Mouse (Mus musculus) heart, embryonic 15.5 days (tissue): ENCODE data around the gene Gmds. TPM values are rescaled to one million over a fixed set of nuclear protein-coding genes. Genes with fewer than 3 reads are reported as not detected.
A peak's percentile ranks its signal among the peaks of the same experiment; 100 is the strongest.

Experiments
- ATAC-seq: fragments of 200-750 bp; cut with Nextera tagmentation; replicated peaks from 2 replicates; pipeline ENCODE4 v1.8.0; 2017; ENCODE audit warnings: low read depth, moderate TSS enrichment; ENCODE audit not compliant: insufficient number of reproducible peaks, insufficient read depth, low FRiP score
- H3K27ac ChIP-seq: fragments of 300-500 bp; sonication (generic); 2 replicates; pipeline ENCODE4 v1.5.1; 2015; ENCODE audit warnings: mild to moderate bottlenecking, inconsistent platforms
- H3K27me3 ChIP-seq: fragments of 300-500 bp; sonication (generic); 2 replicates; pipeline ENCODE4 v1.6.1; 2015; ENCODE audit warnings: inconsistent platforms
- H3K36me3 ChIP-seq: fragments of 300-500 bp; sonication (generic); 2 replicates; pipeline ENCODE4 v1.6.1; 2015; ENCODE audit warnings: mild to moderate bottlenecking, inconsistent platforms
- H3K4me1 ChIP-seq: fragments of 300-500 bp; sonication (generic); replicated peaks from 2 replicates; pipeline ENCODE4 v1.6.1; 2015; ENCODE audit warnings: inconsistent platforms
- H3K4me2 ChIP-seq: fragments of 300-500 bp; sonication (generic); 2 replicates; pipeline ENCODE4 v1.6.1; 2015; ENCODE audit warnings: inconsistent platforms, mild to moderate bottlenecking, moderate library complexity
- H3K4me3 ChIP-seq: fragments of 300-500 bp; sonication (generic); 2 replicates; pipeline ENCODE4 v1.5.1; 2015; ENCODE audit warnings: mild to moderate bottlenecking, inconsistent platforms
- H3K9ac ChIP-seq: fragments of 300-500 bp; sonication (generic); 2 replicates; pipeline ENCODE4 v1.6.1; 2015; ENCODE audit warnings: mild to moderate bottlenecking, inconsistent platforms
- H3K9me3 ChIP-seq: fragments of 300-500 bp; sonication (generic); replicated peaks from 2 replicates; pipeline ENCODE4 v1.6.1; 2016; ENCODE audit warnings: inconsistent platforms
- WGBS: fragments of 180-500 bp; shearing (Covaris S2); methylation state at CpG from one replicate; pipeline ENCODE4 v1.1.7; 2015; ENCODE audit warnings: mixed read lengths; 5-methylcytosine and 5-hydroxymethylcytosine counted together
- polyA plus RNA-seq: library from polyadenylated mRNA; unstranded; fragments of >200 nt; fragmentation: Nextera tagmentation; extraction: Ambion mirVana; gene quantifications from 2 replicates; pipeline ENCODE4 v1.2.1, GENCODE M21; 2015

Gmds gene
- polyA plus RNA-seq, 1 experiment from 2014 or later, result 19.4 TPM

DNA sequence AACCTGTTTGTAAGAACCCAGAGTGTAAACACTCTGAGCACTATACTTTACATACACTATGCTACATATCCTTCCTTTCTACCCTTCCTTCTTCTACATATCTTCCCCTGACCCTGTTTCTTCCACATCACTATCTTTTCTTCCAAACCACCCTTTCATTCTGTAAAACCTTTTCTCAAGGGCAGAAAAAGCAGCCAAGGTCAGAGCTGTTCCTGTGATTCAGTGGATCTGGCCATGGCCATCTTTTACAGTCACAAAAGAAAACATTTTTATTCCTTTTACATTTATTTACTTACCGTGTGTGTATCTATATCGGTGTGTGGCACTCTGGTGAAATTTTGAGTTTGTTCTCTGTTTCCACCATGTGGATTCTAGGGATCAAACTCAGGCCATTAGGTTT, 418.8 kb downstream of the Gmds start:
- no peak overlapping the region for H3K4me2 ChIP-seq
- ATAC-seq, result no peak
- no peaks in the 10 kb centered on the region for H3K27me3 ChIP-seq
- 79% methylated on average over 2 of the region's 2 CpGs for WGBS
- no peaks in the 10 kb centered on the region for H3K36me3 ChIP-seq
- no peaks in the 10 kb centered on the region for H3K9me3 ChIP-seq
- H3K9ac ChIP-seq, result no peak overlapping the region
- H3K27ac ChIP-seq, result no peak overlapping the region
- no peak overlapping the region for H3K4me3 ChIP-seq
- H3K4me1 ChIP-seq, result peaks cover 8% of the 10 kb centered on the region

GRCm38 (mm10) chr13:31917387-31917786, 421.2 kb downstream of the Gmds start:
- Histone ChIP-seq H3K27me3 (no peaks in the 10 kb centered on the region), H3K9me3 (no peaks in the 10 kb centered on the region), H3K4me3 (no peak overlapping the region), H3K9ac (no peak overlapping the region), H3K4me1 (peaks cover 8% of the 10 kb centered on the region), H3K27ac (no peak overlapping the region), H3K36me3 (no peaks in the 10 kb centered on the region), H3K4me2 (no peak overlapping the region)
- ATAC-seq, result no peak
- 69% methylated on average over 5 of the region's 5 CpGs for WGBS

DNA sequence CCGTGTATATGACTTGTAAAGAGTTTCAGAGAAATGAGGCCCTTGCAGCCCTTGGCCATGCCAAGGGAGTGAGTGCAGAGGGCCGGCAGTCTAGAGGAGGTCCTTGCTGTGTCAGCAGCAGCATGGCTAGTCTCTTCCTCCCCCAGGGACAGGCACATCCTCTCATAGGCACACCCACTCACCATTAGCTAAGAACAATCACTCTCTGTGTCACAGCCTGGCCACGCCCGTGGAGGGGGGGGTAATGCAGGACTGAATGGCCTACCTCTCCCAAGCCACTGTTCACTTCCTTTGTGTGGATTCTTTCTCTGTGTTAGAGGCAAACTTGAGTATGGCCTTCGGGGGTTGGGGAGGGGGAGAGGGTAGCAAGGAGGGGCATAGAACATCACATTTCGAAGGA, 422.8 kb downstream of the Gmds start:
- peaks cover 11% of the 10 kb centered on the region for H3K4me1 ChIP-seq
- no peaks in the 10 kb centered on the region for H3K9me3 ChIP-seq
- ATAC-seq, result 0 out of 2 replicates have a peak, but pooled peaks have one; percentile 22
- H3K36me3 ChIP-seq, result no peaks in the 10 kb centered on the region
- no peak overlapping the region for H3K27ac ChIP-seq
- H3K4me2 ChIP-seq, result no peak overlapping the region
- 62% methylated on average over 6 of the region's 6 CpGs for WGBS
- H3K4me3 ChIP-seq, result no peak overlapping the region
- H3K27me3 ChIP-seq, result no peaks in the 10 kb centered on the region
- H3K9ac ChIP-seq, result no peak overlapping the region

- Histone ChIP-seq H3K9ac (no peak overlapping the region), H3K4me1 (peaks cover 11% of the 10 kb centered on the region), H3K9me3 (no peaks in the 10 kb centered on the region), H3K36me3 (no peaks in the 10 kb centered on the region), H3K27ac (no peak overlapping the region), H3K4me2 (no peak overlapping the region), H3K4me3 (no peak overlapping the region), H3K27me3 (no peaks in the 10 kb centered on the region)
- no peak for ATAC-seq
- WGBS, result 51% methylated on average over 4 of the region's 4 CpGs
Observed at GRCm38 (mm10) chr13:31914901-31915587, 423.5 kb downstream of the Gmds start.

DNA sequence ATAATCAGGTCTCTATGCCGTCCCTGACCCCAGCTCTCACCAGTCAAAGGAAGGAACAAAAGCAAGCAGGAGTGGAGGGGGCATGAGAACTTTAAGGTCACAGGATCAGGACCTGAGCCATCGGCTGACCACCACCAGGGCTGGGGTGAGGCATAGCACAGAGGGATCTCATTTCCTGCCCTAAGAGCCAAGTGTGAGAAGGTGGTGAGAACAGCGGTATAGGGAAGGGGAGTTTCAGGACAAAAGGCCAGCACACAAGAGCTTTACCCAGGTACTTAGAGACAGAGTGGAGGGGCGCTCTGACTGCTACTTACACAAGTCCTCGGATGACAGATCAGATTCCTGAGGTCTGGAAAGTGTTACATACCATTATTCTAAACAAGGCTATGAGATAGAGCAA, 426.6 kb downstream of the Gmds start:
- 22% methylated on average over 5 of the region's 5 CpGs for WGBS
- H3K36me3 ChIP-seq, result no peaks in the 10 kb centered on the region
- no peak overlapping the region for H3K4me3 ChIP-seq
- H3K27ac ChIP-seq, result no peak overlapping the region
- no peaks in the 10 kb centered on the region for H3K9me3 ChIP-seq
- no peaks in the 10 kb centered on the region for H3K27me3 ChIP-seq
- H3K4me1 ChIP-seq, result peaks cover 11% of the 10 kb centered on the region
- no peak overlapping the region for H3K9ac ChIP-seq
- H3K4me2 ChIP-seq, result no peak overlapping the region
- ATAC-seq, result no peak

GRCm38 (mm10) chr13:31911362-31911761, 427.2 kb downstream of the Gmds start:
- no peaks in the 10 kb centered on the region for H3K27me3 ChIP-seq
- no peak overlapping the region for H3K9ac ChIP-seq
- no peak overlapping the region for H3K4me3 ChIP-seq
- no peak for ATAC-seq
- H3K4me2 ChIP-seq, result no peak overlapping the region
- 47% methylated on average over 2 of the region's 2 CpGs for WGBS
- no peaks in the 10 kb centered on the region for H3K9me3 ChIP-seq
- H3K27ac ChIP-seq, result no peak overlapping the region
- no peaks in the 10 kb centered on the region for H3K36me3 ChIP-seq
- H3K4me1 ChIP-seq, result peaks cover 11% of the 10 kb centered on the region

- no peak overlapping the region for H3K9ac ChIP-seq
- H3K4me3 ChIP-seq, result no peak overlapping the region
- no peaks in the 10 kb centered on the region for H3K36me3 ChIP-seq
- H3K4me2 ChIP-seq, result no peak overlapping the region
- peaks cover 3% of the 10 kb centered on the region; the same call in 1 of the 2 replicates for H3K4me1 ChIP-seq
- ATAC-seq, result no peak
- no peaks in the 10 kb centered on the region for H3K27me3 ChIP-seq
- no peak overlapping the region for H3K27ac ChIP-seq
- WGBS, result 59% methylated on average over 3 of the region's 3 CpGs
- no peaks in the 10 kb centered on the region for H3K9me3 ChIP-seq
Observed at GRCm38 (mm10) chr13:31909031-31909430, 429.5 kb downstream of the Gmds start.

GRCm38 (mm10) chr13:31906514-31906913, 432.0 kb downstream of the Gmds start:
- Histone ChIP-seq H3K9me3 (no peaks in the 10 kb centered on the region), H3K9ac (no peak overlapping the region), H3K4me1 (no peaks in the 10 kb centered on the region), H3K27ac (no peak overlapping the region), H3K4me2 (no peak overlapping the region), H3K27me3 (no peaks in the 10 kb centered on the region), H3K36me3 (no peaks in the 10 kb centered on the region), H3K4me3 (no peak overlapping the region)
- ATAC-seq, result no peak
- 93% methylated on average over 1 of the region's 1 CpGs for WGBS

DNA sequence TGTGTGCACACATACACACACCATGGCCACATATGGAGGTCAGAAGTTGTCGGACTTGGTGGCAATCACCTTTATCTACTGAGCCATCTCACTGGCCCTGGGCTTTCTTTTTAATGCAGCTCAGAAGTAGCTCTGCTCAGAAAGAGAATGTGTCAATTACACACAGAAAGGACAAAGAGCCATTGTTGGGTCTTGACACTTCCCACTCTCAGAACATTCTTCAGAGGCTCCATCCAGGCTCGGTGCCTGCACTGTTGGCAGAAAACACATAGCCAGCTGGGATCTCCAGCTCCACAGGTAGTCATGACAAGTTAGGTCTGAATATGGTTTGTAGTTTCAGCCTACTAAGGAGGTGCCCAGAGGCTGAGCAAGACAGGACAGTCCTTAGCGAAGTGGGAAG, 438.3 kb downstream of the Gmds start:
- Histone ChIP-seq H3K27me3 (no peaks in the 10 kb centered on the region), H3K4me3 (no peak overlapping the region), H3K27ac (no peak overlapping the region), H3K9me3 (no peaks in the 10 kb centered on the region), H3K4me1 (no peaks in the 10 kb centered on the region), H3K9ac (no peak overlapping the region), H3K4me2 (no peak overlapping the region), H3K36me3 (no peaks in the 10 kb centered on the region)
- 75% methylated on average over 3 of the region's 3 CpGs for WGBS
- ATAC-seq, result no peak

GRCm38 (mm10) chr13:31899392-31899791, 439.1 kb downstream of the Gmds start:
- WGBS, result 80% methylated on average over 5 of the region's 5 CpGs
- no peak for ATAC-seq
- Histone ChIP-seq H3K9me3 (no peaks in the 10 kb centered on the region), H3K9ac (no peak overlapping the region), H3K4me3 (no peak overlapping the region), H3K36me3 (no peaks in the 10 kb centered on the region), H3K27me3 (no peaks in the 10 kb centered on the region), H3K4me2 (no peak overlapping the region), H3K27ac (no peak overlapping the region), H3K4me1 (no peaks in the 10 kb centered on the region)

- H3K4me1 ChIP-seq, result no peaks in the 10 kb centered on the region
- H3K9ac ChIP-seq, result no peak overlapping the region
- no peaks in the 10 kb centered on the region for H3K27me3 ChIP-seq
- H3K4me2 ChIP-seq, result no peak overlapping the region
- no peak for ATAC-seq
- H3K4me3 ChIP-seq, result no peak overlapping the region
- H3K9me3 ChIP-seq, result no peaks in the 10 kb centered on the region
- WGBS, result 76% methylated on average over 4 of the region's 4 CpGs
- H3K27ac ChIP-seq, result no peak overlapping the region
- H3K36me3 ChIP-seq, result no peaks in the 10 kb centered on the region
Observed at GRCm38 (mm10) chr13:31897493-31897892, 441.0 kb downstream of the Gmds start.

- H3K9ac ChIP-seq, result no peak overlapping the region
- H3K4me3 ChIP-seq, result no peak overlapping the region
- no peak for ATAC-seq
- WGBS, result 78% methylated on average over 3 of the region's 3 CpGs
- H3K27ac ChIP-seq, result no peak overlapping the region
- H3K36me3 ChIP-seq, result no peaks in the 10 kb centered on the region
- no peak overlapping the region for H3K4me2 ChIP-seq
- peaks cover 5% of the 10 kb centered on the region; the same call in 1 of the 2 replicates for H3K9me3 ChIP-seq
- H3K4me1 ChIP-seq, result no peaks in the 10 kb centered on the region
- no peaks in the 10 kb centered on the region for H3K27me3 ChIP-seq
Observed at GRCm38 (mm10) chr13:31894511-31894910, 444.0 kb downstream of the Gmds start.
